Mouse (Mus musculus) gastrocnemius, postnatal 14 days (tissue): Measurements from ENCODE around the gene Chst12. TPM values are rescaled to one million over a fixed set of nuclear protein-coding genes. Genes with fewer than 3 reads are reported as not detected.
"Not testable (repeated sequence)": the region's sequence is repeated elsewhere in the genome, so short reads cannot be mapped to it uniquely, and the experiment has no call there.

Source experiments
- DNase-seq: peaks from one replicate; pipeline ENCODE4 v3.0.0; 2021; ENCODE audit warnings: mixed read lengths
- intact Hi-C: fragments of 180-260 bp; cut with DNase I; formaldehyde crosslinking; loops from one replicate; pipeline ENCODE4 v1.15.1; 2025; ENCODE audit warnings: low total_unique reads
- long read RNA-seq, 2 experiments: library from polyadenylated mRNA; stranded (forward); transcript quantifications; one replicate each; pipeline ENCODE4 v2.0.0; 2021
- total RNA-seq, 2 experiments: library from RNA; stranded (reverse); gene quantifications; 2 replicates each; pipeline ENCODE4 v1.2.3; 2021

Chst12 gene
- 10 to 100 TPM in 1 of 2 experiments, 1 to 10 TPM in 1; 9.7 to 10.6 TPM for total RNA-seq
- long read RNA-seq, experiment 1, transcript Chst12-201 (2 exons, 2,331 nt), result major isoform, 14 of 17 reads
- long read RNA-seq, experiment 1, partial matches to known transcripts, result 1 of 17 reads
- long read RNA-seq, experiment 1, other reads (novel, unspliced or antisense), result 1 of 17 reads
- long read RNA-seq, experiment 2, transcript Chst12-201 (2 exons, 2,331 nt), result major isoform, 6 of 8 reads
- long read RNA-seq, experiment 2, partial matches to known transcripts, result 0 of 8 reads
- long read RNA-seq, experiment 2, other reads (novel, unspliced or antisense), result 1 of 8 reads

DNA sequence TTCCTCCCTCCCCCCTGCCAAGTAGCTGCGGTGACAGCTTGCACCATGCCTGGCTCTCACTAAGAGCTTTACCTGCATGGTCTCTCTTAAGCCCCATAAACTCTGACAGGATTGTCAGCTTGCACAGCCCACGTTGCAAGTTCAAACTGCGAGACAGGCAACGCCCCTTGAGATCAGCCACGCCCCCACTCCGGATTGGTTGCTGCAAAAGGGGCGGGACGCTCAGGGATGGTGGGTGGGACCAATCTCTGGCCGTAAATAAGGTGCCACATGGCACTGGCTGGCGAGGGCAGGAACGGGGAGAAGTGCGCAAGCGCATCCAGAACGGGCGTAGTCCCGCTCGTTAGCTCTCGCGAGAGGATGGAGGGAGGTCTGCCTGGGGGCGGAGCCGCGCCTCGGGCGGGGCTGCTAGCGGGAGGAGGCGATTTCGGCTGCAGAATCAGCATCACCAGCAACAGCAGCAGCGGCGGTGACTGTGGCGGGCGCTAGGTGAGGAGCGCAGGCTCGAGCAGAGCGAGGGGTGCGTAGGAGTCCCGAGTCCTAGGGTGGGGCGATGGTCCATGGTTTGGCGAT is at the start of gene Chst12:
TSS of gene Chst12 (plus strand) at position 343 of the 573 bp plus-strand sequence.
- intact Hi-C loops, result no loop called here
- DNase-seq, result peak; percentile 99

DNA sequence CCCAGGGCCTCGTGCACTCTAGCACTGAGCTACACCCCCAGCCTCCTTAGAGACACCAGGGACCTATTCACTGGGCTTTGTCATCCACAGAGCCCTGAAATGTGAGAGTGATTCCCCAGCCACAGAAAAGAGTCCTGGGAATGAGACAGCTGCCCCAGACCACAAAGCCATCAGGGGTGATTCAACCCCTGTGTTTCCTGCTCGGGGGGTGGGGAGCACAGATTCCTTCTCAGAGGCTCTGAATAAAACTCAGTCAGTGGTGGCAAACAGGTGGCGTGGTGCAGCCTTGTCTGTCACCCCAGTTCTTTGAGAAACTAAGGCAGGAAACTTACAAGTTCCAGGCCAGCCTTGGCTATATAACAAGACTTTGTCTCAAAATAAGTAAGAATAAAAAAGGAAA is 43.9 kb upstream of the Chst12 start:
- intact Hi-C loops, result no loop called here
- no peak for DNase-seq

- DNase-seq, intact Hi-C loops: not testable (repeated sequence)
Measured at GRCm38 (mm10) chr5:140463151-140463550, 42.2 kb upstream of the Chst12 start.

GRCm38 (mm10) chr5:140464943-140465342 is 40.4 kb upstream of the Chst12 start:
- intact Hi-C loops, result no loop called here
- no peak for DNase-seq

DNA sequence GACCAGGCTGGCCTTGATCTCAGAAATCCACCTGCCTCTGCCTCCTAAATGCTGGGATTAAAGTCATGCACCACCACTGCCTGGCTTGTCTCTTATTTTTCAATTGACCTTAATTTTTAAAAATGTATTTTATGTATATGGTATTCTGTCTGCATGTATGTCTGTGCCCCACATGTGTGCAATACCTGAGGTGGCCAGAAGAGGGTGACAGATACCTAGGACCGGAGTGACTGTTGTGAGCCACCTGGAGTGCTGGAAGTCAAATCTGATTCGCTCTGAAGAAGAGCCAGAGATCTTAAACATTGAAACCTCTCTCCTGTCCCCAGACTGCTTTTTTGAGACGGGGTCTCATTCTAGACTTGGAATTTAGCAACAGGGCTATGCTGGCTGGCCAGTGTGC is 33.0 kb upstream of the Chst12 start:
- DNase-seq, result no peak
- intact Hi-C loops, result no loop called here

DNA sequence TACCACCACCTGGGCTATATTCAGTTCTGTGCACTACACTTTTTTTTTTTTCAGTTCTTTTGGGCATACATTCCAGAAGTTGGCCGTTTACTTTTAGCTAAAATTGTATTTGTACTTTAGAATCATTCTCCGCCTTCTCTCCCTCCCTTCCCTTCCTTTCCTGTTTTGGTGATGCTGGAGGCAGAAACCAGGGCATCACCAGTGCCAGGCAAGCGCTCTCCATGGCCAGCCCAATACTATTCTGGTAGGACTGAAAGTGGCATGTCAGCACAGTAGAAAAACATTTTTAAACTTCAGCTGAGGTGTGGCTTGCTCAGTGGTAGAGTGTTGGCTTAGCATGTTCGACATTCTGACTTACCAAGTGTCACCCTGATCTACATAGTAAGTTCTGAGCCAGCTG is 23.9 kb upstream of the Chst12 start:
- intact Hi-C loops, result no loop called here
- DNase-seq, result no peak

DNA sequence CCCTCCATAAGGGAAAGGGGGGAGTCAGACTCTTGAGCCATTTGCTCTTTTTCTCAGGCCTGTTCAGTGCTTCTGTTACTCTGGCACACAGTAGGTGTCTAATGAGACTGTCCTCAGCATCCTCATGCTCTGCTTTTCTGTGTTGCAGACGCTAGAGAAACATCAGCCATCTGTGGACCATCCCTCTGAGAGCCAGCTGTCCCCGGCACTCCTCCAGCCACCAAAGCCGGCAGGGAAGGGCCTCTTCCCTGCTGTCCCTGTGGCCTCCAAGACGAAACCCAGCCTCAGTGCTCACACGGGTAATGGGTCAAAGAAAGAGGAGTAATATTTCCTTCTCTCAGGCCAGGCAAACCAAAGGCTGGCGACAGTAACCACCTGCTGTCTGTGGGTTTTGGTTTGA is 14.2 kb upstream of the Chst12 start:
- no peak for DNase-seq
- intact Hi-C loops, result no loop called here

DNA sequence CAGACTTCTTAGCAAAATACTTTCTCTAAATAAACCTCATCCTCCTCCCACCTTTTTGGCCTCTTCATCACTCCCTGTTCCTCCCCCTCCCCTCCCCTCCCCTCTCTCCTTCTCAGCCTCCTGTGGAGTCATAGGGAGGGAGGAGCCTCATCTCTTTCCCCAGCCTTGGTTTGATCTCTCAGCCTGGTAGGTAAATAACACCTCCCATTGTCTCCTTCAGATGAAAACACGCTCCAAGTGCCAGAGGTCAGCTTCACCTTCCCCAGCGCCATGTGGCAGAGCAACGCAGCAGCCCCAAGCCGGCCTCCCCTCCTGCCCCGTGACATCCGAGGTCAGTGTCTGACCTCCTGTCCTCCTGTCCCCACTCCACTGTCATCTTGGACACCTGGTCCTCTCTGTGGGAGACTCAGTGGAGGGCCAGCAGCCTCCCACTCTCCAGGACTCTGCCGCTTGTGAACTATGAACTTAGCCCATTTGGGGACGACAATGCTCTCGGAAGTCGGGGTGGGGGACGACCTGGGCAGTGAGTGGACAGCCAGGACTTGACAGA is 12.6 kb upstream of the Chst12 start:
- DNase-seq, result no peak
- intact Hi-C loops, result no loop called here

- no peak for DNase-seq
- intact Hi-C loops, result no loop called here
Measured at GRCm38 (mm10) chr5:140498176-140498575, 7.2 kb upstream of the Chst12 start.

- no peak for DNase-seq
- intact Hi-C loops, result no loop called here
Measured at GRCm38 (mm10) chr5:140500736-140501135, 4.6 kb upstream of the Chst12 start.

GRCm38 (mm10) chr5:140501982-140502836 is 3.1 kb upstream of the Chst12 start:
- intact Hi-C loops, result no loop called here
- DNase-seq, result no peak

GRCm38 (mm10) chr5:140502925-140503324 is 2.4 kb upstream of the Chst12 start:
- peak; percentile 77 for DNase-seq
- intact Hi-C loops, result not testable (repeated sequence)

DNA sequence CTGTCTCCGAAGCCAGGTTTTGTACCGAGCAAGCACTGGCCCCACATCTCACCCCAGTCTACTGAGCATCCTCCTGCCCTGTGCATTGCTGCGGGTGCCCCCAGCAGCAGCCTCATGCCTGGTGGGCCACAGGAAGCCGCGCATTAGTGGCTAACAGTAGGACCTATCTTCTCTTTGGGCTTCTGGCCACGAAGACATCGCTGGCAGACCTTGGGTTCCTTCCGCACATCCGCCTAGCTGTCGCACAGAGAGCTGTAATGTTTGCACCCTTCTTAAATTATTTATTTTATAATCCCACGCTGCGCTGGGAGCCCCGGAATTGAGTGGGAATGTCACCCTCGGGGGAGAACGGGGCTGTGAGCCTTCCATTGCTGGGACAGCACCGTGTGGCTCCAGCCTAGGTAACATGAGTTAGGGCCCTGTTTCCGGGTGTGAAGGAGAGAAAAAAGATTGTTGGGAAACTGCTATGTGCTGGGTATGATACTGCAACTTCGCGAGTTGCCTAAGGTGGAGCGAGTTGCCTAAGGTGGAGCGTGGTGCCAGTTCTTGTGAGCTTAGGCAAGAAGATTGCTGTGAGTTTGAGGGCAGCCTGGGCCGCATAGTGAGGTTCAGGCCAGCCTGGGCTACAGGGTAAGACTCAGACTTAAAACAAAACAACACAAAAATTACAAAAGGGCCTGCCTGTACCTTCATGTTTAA is 895 bp downstream of the Chst12 start:
- no peak for DNase-seq
- intact Hi-C loops, result no loop called here

DNA sequence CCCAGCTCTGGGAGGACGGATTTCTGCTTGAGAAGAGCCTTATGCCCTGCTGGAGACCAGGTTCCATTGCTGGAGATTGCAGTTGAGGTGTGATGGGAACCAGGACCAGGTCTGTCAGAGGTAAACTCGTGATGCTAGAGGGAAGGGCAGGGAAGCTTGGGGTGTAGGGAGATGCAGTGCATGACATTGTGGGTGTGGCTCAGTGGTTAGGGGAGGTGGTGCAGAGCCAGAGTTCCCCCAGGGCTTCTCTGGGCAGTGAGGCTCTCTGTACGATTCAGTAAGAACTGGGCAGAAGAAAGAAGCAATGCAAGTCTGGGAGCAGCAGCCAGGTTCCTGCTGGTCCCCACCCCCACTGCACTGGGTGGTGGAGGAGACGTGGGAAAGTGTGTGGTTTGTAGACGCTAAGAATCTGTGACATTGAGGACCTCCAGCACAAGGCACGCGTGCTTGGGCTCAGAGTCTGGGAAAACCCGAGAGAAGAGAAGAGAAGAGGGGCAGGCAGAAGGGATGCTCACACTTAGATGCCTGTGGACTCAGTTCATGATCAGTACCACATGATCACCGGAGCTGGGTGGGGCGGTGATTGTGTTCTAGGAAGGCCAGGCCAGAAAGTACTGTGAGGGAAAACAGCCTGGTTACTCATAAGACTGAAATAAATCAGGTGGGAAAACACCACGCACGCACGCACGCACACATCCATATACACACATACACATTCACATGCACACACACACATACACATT is 2.3 kb downstream of the Chst12 start:
- intact Hi-C loops, result no loop called here
- DNase-seq, result no peak

- intact Hi-C loops, result no loop called here
- DNase-seq, result no peak
Measured at GRCm38 (mm10) chr5:140508686-140509085, 3.3 kb downstream of the Chst12 start.

DNA sequence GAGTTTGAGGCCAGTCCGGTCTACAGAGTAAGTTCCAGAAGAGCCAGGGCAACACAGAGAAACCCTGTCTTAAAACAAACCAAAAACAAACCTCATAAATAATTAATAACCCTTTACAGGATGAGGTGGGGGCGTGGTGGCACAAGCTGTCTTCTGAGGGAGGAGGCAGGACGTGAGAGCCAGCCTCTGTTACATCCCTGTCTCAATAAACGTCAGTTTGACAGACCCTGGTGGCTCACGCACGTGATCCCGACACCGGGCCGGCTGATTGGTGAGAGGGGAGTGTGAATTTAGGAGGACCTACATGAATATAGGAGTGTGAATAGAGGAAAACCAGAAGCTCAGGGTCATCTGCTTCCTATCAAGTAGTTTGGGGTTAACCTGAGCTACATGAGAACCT is 3.9 kb downstream of the Chst12 start:
- intact Hi-C loops, result no loop called here
- no peak for DNase-seq

- intact Hi-C loops, result no loop called here
- peak; percentile 47 for DNase-seq
Measured at GRCm38 (mm10) chr5:140510012-140511000, 5.0 kb downstream of the Chst12 start.

GRCm38 (mm10) chr5:140513921-140514320 is 8.6 kb downstream of the Chst12 start:
- DNase-seq, result no peak
- intact Hi-C loops, result no loop called here
